In the genomic region with DNA sequence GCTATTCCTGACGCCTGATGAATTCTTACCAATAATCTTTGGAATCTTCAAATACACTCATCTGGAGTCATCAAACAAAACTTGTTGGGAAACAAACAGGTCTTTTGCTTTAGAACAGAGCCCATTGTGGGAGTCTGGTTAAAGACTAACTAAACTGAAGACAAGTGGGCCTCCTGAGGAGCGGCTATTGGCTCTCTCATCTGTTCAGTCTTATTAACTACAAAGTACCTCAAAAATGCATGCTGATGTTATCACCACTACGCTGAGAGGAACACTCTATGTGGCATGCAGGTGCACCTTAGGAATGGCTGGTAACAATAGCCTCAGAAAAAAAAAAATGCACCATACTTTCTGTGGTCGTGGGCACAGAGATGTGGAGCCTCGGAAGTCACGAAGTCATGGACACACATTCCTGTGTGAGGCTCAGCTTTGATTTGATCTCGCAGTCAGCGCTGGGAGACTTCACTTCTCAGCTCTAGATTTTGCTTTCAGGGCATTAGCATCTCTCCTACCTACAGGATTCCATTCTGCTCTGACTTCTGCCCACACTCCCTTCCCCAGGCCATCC, we compare ENCODE assay signal across 29 mouse cellular contexts. TPM values are rescaled to one million over a fixed set of nuclear protein-coding genes. Genes with fewer than 3 reads are reported as not detected.
DNase-seq lines count a peak whose midpoint lies in the region; ATAC-seq and TF ChIP-seq lines count a peak whose summit lies in the region.
"Had no signal": no experiment of that assay in that cellular context is flagged by ENCODE, and none has a peak within 500 bp of the region (broad histone marks: within the 10 kb centered on the region; RNA-seq: fewer than 3 reads in every experiment).

No protein-coding gene starts in this region.

- peak; percentile 73; the same call in 1 of the 2 replicates for ATAC-seq in kidney, embryonic 16.5 days (ENCODE audit: low FRiP score, low TSS enrichment)
- ATAC-seq in lung, embryonic 16.5 days (ENCODE audit: low read depth): peak; percentile 62
- peak; percentile 66 for ATAC-seq in intestine, embryonic 15.5 days
- ATAC-seq in intestine, postnatal 0 days: no peak
- ATAC-seq: activated CD4-positive, CD25-positive, alpha-beta regulatory T cell, adult 4 months; CD4-positive, CD25-positive, alpha-beta regulatory T cell, adult 4 months; forebrain, embryonic 16.5 days; hindbrain, postnatal 0 days had no signal

- no peaks in the 10 kb centered on the region for H3K9me3 ChIP-seq in kidney, embryonic 16.5 days (ENCODE audit: low read length)
- H3K9me3 ChIP-seq in lung, embryonic 16.5 days (ENCODE audit: control insufficient read depth, low read length): no peaks in the 10 kb centered on the region
- no peaks in the 10 kb centered on the region for H3K9me3 ChIP-seq in intestine, embryonic 15.5 days
- no peaks in the 10 kb centered on the region for H3K9me3 ChIP-seq in intestine, postnatal 0 days (ENCODE audit: control insufficient read depth)
- H3K9me3 ChIP-seq: embryonic facial prominence, embryonic 10.5 days; embryonic facial prominence, embryonic 13.5 days; forebrain, embryonic 12.5 days; heart, embryonic 10.5 days; heart, embryonic 13.5 days had no signal

- no peaks in the 10 kb centered on the region for H3K36me3 ChIP-seq in kidney, embryonic 16.5 days (ENCODE audit: insufficient read depth, low read length)
- no peaks in the 10 kb centered on the region for H3K36me3 ChIP-seq in lung, embryonic 16.5 days (ENCODE audit: control insufficient read depth, insufficient read depth, low read length)
- H3K36me3 ChIP-seq in intestine, embryonic 15.5 days: no peaks in the 10 kb centered on the region
- no peaks in the 10 kb centered on the region for H3K36me3 ChIP-seq in intestine, postnatal 0 days (ENCODE audit: control insufficient read depth, insufficient read depth)
- H3K36me3 ChIP-seq: embryonic facial prominence, embryonic 10.5 days; embryonic facial prominence, embryonic 13.5 days; forebrain, embryonic 12.5 days; heart, embryonic 10.5 days; heart, embryonic 13.5 days had no signal

- H3K4me1 ChIP-seq in kidney, embryonic 16.5 days (ENCODE audit: insufficient read depth, low read length): no peaks in the 10 kb centered on the region
- no peaks in the 10 kb centered on the region; the same call in 1 of the 2 replicates for H3K4me1 ChIP-seq in lung, embryonic 16.5 days (replicated peaks; ENCODE audit: control insufficient read depth, insufficient read depth, low read length)
- H3K4me1 ChIP-seq in lung, adult 2 months (ENCODE audit: control insufficient read depth, insufficient read depth, low read length): no peaks in the 10 kb centered on the region
- no peaks in the 10 kb centered on the region for H3K4me1 ChIP-seq in intestine, embryonic 15.5 days (replicated peaks)
- no peaks in the 10 kb centered on the region for H3K4me1 ChIP-seq in intestine, postnatal 0 days (replicated peaks; ENCODE audit: control insufficient read depth, insufficient read depth, low read length)
- H3K4me1 ChIP-seq: embryonic facial prominence, embryonic 13.5 days; forebrain, embryonic 12.5 days; heart, embryonic 10.5 days; heart, embryonic 13.5 days had no signal

- no peak overlapping the region for H3K4me2 ChIP-seq in kidney, embryonic 16.5 days (replicated peaks; ENCODE audit: low read depth, low read length)
- no peak overlapping the region for H3K4me2 ChIP-seq in lung, embryonic 16.5 days (ENCODE audit: low read depth, low read length)
- H3K4me2 ChIP-seq in intestine, embryonic 15.5 days (replicated peaks): no peak overlapping the region
- no peak overlapping the region for H3K4me2 ChIP-seq in intestine, postnatal 0 days (replicated peaks; ENCODE audit: low read depth)
- H3K4me2 ChIP-seq: embryonic facial prominence, embryonic 13.5 days; forebrain, embryonic 12.5 days; heart, embryonic 13.5 days; hindbrain, embryonic 14.5 days had no signal

- no peak for TF ChIP-seq CTCF in lung, adult 2 months (IDR thresholded peaks at IDR 0.05; ENCODE audit: insufficient read depth, low read length)
- TF ChIP-seq CTCF in intestine, postnatal 0 days (IDR thresholded peaks at IDR 0.05; ENCODE audit: low read depth): no peak

- peak overlapping the region; percentile 59; the same call in 1 of the 2 replicates for H3K27ac ChIP-seq in kidney, embryonic 16.5 days (ENCODE audit: low read length)
- 0 out of 2 replicates have a peak overlapping the region, but pooled peaks have one; percentile 18 for H3K27ac ChIP-seq in lung, embryonic 16.5 days (ENCODE audit: low read length)
- no peak overlapping the region for H3K27ac ChIP-seq in intestine, embryonic 15.5 days
- H3K27ac ChIP-seq in intestine, postnatal 0 days (ENCODE audit: low read depth, low read length): 0 out of 2 replicates have a peak overlapping the region, but pooled peaks have one; percentile 21
- H3K27ac ChIP-seq: embryonic facial prominence, embryonic 10.5 days; embryonic facial prominence, embryonic 13.5 days; forebrain, embryonic 12.5 days; heart, adult 2 months; heart, embryonic 10.5 days; heart, embryonic 13.5 days; hindbrain, embryonic 14.5 days; hindbrain, postnatal 0 days had no signal

- no peak for DNase-seq in kidney, adult 18-20 months
- no peak for DNase-seq in lung, adult 2 months
- no peak for DNase-seq in adrenal gland, adult (ENCODE audit: inconsistent age in 2 of 2, low spot score in 1 of 2)
- DNase-seq: adrenal gland, postnatal 10 days; cerebellum, adult 11-12 months; cerebellum, adult 8-10 months; cerebellum, postnatal 10 days; cerebellum, postnatal 36 days; embryo, embryonic 11 days; gastrocnemius, postnatal 10 days; gastrocnemius, postnatal 36 days; heart, adult 2 months; heart, postnatal 14 days; heart, postnatal 4 days had no signal

- 64% methylated on average over 8 of the region's 8 CpGs for WGBS in kidney, embryonic 16.5 days
- 65% methylated on average over 8 of the region's 8 CpGs for whole genome bisulfite sequencing in lung, embryonic 16.5 days
- WGBS in lung, adult 2 months: 70% methylated on average over 8 of the region's 8 CpGs
- WGBS in intestine, embryonic 15.5 days: 56% methylated on average over 8 of the region's 8 CpGs
- 41% methylated on average over 8 of the region's 8 CpGs for WGBS in intestine, postnatal 0 days

- TF ChIP-seq POLR2A in lung, adult 2 months (IDR thresholded peaks at IDR 0.05; ENCODE audit: borderline replicate concordance, extremely low read depth, low read depth, low read length): no peak

- H3K27me3 ChIP-seq in kidney, embryonic 16.5 days (ENCODE audit: insufficient read depth, low read length): 0 out of 2 replicates have a peak, but pooled peaks cover 7% of the 10 kb centered on the region
- no peaks in the 10 kb centered on the region for H3K27me3 ChIP-seq in lung, embryonic 16.5 days (ENCODE audit: control insufficient read depth, insufficient read depth, low read depth, low read length)
- 0 out of 2 replicates have a peak, but pooled peaks cover 3% of the 10 kb centered on the region for H3K27me3 ChIP-seq in intestine, embryonic 15.5 days (replicated peaks)
- H3K27me3 ChIP-seq in intestine, postnatal 0 days (replicated peaks; ENCODE audit: control insufficient read depth, insufficient read depth, low read length): no peaks in the 10 kb centered on the region

- no peak overlapping the region for H3K9ac ChIP-seq in kidney, embryonic 16.5 days (replicated peaks; ENCODE audit: low read length)
- no peak overlapping the region for H3K9ac ChIP-seq in lung, embryonic 16.5 days (ENCODE audit: low read length)
- no peak overlapping the region for H3K9ac ChIP-seq in intestine, embryonic 15.5 days
- H3K9ac ChIP-seq in intestine, postnatal 0 days (ENCODE audit: low read depth, low read length): no peak overlapping the region
- H3K9ac ChIP-seq: embryonic facial prominence, embryonic 13.5 days; forebrain, embryonic 12.5 days; heart, embryonic 13.5 days; hindbrain, embryonic 14.5 days had no signal

- no peak overlapping the region for H3K4me3 ChIP-seq in kidney, embryonic 16.5 days (ENCODE audit: low read length)
- no peak overlapping the region for H3K4me3 ChIP-seq in lung, embryonic 16.5 days (ENCODE audit: low read length)
- no peak overlapping the region for H3K4me3 ChIP-seq in lung, adult 2 months (replicated peaks; ENCODE audit: extremely low read depth, low read depth, low read length)
- H3K4me3 ChIP-seq in intestine, embryonic 15.5 days (replicated peaks): no peak overlapping the region
- H3K4me3 ChIP-seq in intestine, postnatal 0 days (ENCODE audit: low read depth, low read length): no peak overlapping the region
- H3K4me3 ChIP-seq: embryonic facial prominence, embryonic 10.5 days; embryonic facial prominence, embryonic 13.5 days; erythroblast, embryonic 14.5 days; forebrain, embryonic 12.5 days; heart, adult 2 months; heart, embryonic 10.5 days; heart, embryonic 13.5 days had no signal

RNA-seq across cellular contexts. Expression of a gene that starts 6.4 kb away (rescaled TPM):
- polyA plus RNA-seq in kidney, embryonic 16.5 days (2015; fragmentation: Nextera tagmentation; extraction: Ambion mirVana): 0.91 and 0.94 TPM in 2 replicates
- 0.41 and 1.1 TPM in 2 replicates for polyA plus RNA-seq in lung, embryonic 16.5 days (2015; fragmentation: Nextera tagmentation; extraction: Ambion mirVana)
- polyA plus RNA-seq in lung, adult 2 months (2012; rRNA removed): 36.1 and 40.0 TPM in 2 replicates
- polyA plus RNA-seq in intestine, embryonic 15.5 days (2015; fragmentation: Nextera tagmentation; extraction: Ambion mirVana): 0.30 and 0.39 TPM in 2 replicates
- polyA plus RNA-seq in intestine, postnatal 0 days (2015; fragmentation: Nextera tagmentation; extraction: Ambion mirVana): 2.2 and 2.5 TPM in 2 replicates
- polyA plus RNA-seq: forebrain, embryonic 16.5 days had no signal

Comparison
In these comparisons a context has a peak if more than half of its experiments do, and no peak if none do; other contexts are left out.
1. RNA of a gene that starts 6.4 kb away (polyA plus RNA-seq): 36.1 to 40.0 TPM in lung, adult 2 months; 2.2 to 2.5 TPM in intestine, postnatal 0 days, 0.41 to 1.1 TPM in lung, embryonic 16.5 days, 0.91 to 0.94 TPM in kidney, embryonic 16.5 days and 0.30 to 0.39 TPM in intestine, embryonic 15.5 days; every median in the first group is over 10 times any median in the second.